Mouse (Mus musculus): ENCODE data around the gene Zfp385c.

GRCm38 (mm10) chr11:100580275-100580674, 112.0 kb downstream of the Zfp385c start:
- TF ChIP-seq CTCF (IDR thresholded peaks at IDR 0.05; ENCODE audit: low read depth, low read length) = no peak
- TF ChIP-seq POLR2A (IDR thresholded peaks at IDR 0.05; ENCODE audit: borderline replicate concordance, low read depth, low read length) = no peak
